Mouse (Mus musculus) embryonic facial prominence, embryonic 14.5 days (tissue): Measurements from ENCODE around the gene Pnrc2. TPM values are rescaled to one million over a fixed set of nuclear protein-coding genes. Genes with fewer than 3 reads are reported as not detected.

Experiments
- ATAC-seq: fragments of 200-750 bp; cut with Nextera tagmentation; 2 replicates; pipeline ENCODE4 v1.8.0; 2017; ENCODE audit warnings: low read depth, moderate number of reproducible peaks, moderate TSS enrichment
- DNase-seq: peaks from one replicate; pipeline ENCODE4 v3.0.0-alpha.2; 2015; ENCODE audit warnings: low spot score
- H3K27ac ChIP-seq: fragments of 300-500 bp; sonication (generic); replicated peaks from 2 replicates; pipeline ENCODE4 v1.5.1; 2014; ENCODE audit warnings: low read depth, mild to moderate bottlenecking, low read length, moderate library complexity
- H3K27me3 ChIP-seq: fragments of 300-500 bp; sonication (generic); replicated peaks from 2 replicates; pipeline ENCODE4 v1.6.1; 2014; ENCODE audit warnings: low read length; ENCODE audit not compliant: control insufficient read depth, insufficient read depth
- H3K36me3 ChIP-seq: fragments of 300-500 bp; sonication (generic); 2 replicates; pipeline ENCODE4 v1.6.1; 2014; ENCODE audit warnings: low read length, mixed read lengths; ENCODE audit not compliant: control insufficient read depth, insufficient read depth
- H3K4me1 ChIP-seq: fragments of 300-500 bp; sonication (generic); 2 replicates; pipeline ENCODE4 v1.6.1; 2014; ENCODE audit warnings: antibody characterized with exemption, low read length; ENCODE audit not compliant: control insufficient read depth, insufficient read depth
- H3K4me2 ChIP-seq: fragments of 300-500 bp; sonication (generic); 2 replicates; pipeline ENCODE4 v1.6.1; 2014; ENCODE audit warnings: low read depth, mild to moderate bottlenecking, low read length, moderate library complexity, mixed read lengths
- H3K4me3 ChIP-seq: fragments of 300-500 bp; sonication (generic); 2 replicates; pipeline ENCODE4 v1.5.1; 2014; ENCODE audit warnings: low read depth, mild to moderate bottlenecking, low read length
- H3K9ac ChIP-seq: fragments of 300-500 bp; sonication (generic); 2 replicates; pipeline ENCODE4 v1.6.1; 2014; ENCODE audit warnings: low read depth, mild to moderate bottlenecking, low read length, moderate library complexity, mixed read lengths
- H3K9me3 ChIP-seq: fragments of 300-500 bp; sonication (generic); 2 replicates; pipeline ENCODE4 v1.6.1; 2016; ENCODE audit warnings: low read length; ENCODE audit not compliant: control insufficient read depth
- WGBS: fragments of 180-500 bp; shearing (Covaris S2); extraction: QIAGEN DNeasy Blood & Tissue Kit; methylation state at CpG from one replicate; pipeline ENCODE4 v1.1.7; 2014; 5-methylcytosine and 5-hydroxymethylcytosine counted together
- polyA plus RNA-seq: library from polyadenylated mRNA; unstranded; fragments of >200 nt; fragmentation: Nextera tagmentation; extraction: Ambion mirVana; gene quantifications from 2 replicates; pipeline ENCODE4 v1.2.1, GENCODE M21; 2014

Pnrc2 gene
- polyA plus RNA-seq, 1 experiment from 2014 or later = 162 TPM

- no peak for ATAC-seq
- no peak overlapping the region for H3K4me2 ChIP-seq
- H3K36me3 ChIP-seq = no peaks in the 10 kb centered on the region
- no peak overlapping the region for H3K4me3 ChIP-seq
- H3K4me1 ChIP-seq = peaks cover 8% of the 10 kb centered on the region; the same call in 1 of the 2 replicates
- H3K27ac ChIP-seq = no peak overlapping the region
- no peak overlapping the region for H3K9ac ChIP-seq
- H3K27me3 ChIP-seq = no peaks in the 10 kb centered on the region
- no peak for DNase-seq
- no peaks in the 10 kb centered on the region for H3K9me3 ChIP-seq
- WGBS = 80% methylated on average over 4 of the region's 4 CpGs
Measured at GRCm38 (mm10) chr4:135886184-135886583, 12.5 kb upstream of the Pnrc2 start.

DNA sequence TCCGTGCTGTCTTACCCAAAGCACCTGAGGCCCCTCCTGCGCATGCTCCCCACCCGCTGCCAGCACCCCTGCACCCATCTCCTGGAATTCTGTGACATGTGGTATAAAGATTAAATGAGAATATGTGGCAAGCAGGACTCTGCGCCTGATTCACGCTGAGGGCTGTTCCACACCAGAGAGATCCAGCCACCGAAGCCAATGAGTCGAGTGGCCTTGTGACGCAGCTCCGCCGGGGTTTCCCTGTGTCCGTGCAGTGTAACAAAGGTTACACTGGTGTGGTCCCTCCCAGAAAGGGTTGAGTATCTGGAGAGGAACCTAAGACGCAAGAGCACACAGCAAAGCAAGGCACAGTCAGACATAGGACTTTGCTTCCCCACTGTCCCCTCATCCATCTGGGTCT is 12.0 kb upstream of the Pnrc2 start:
- Histone ChIP-seq H3K4me1 (peaks cover 8% of the 10 kb centered on the region; the same call in 1 of the 2 replicates), H3K4me3 (no peak overlapping the region), H3K9ac (no peak overlapping the region), H3K36me3 (no peaks in the 10 kb centered on the region), H3K27me3 (no peaks in the 10 kb centered on the region), H3K4me2 (no peak overlapping the region), H3K9me3 (no peaks in the 10 kb centered on the region), H3K27ac (no peak overlapping the region)
- no peak for ATAC-seq
- WGBS = 88% methylated on average over 12 of the region's 12 CpGs
- DNase-seq = no peak

GRCm38 (mm10) chr4:135884531-135884930 is 10.9 kb upstream of the Pnrc2 start:
- Histone ChIP-seq H3K4me3 (no peak overlapping the region), H3K4me2 (no peak overlapping the region), H3K36me3 (no peaks in the 10 kb centered on the region), H3K4me1 (peaks cover 8% of the 10 kb centered on the region; the same call in 1 of the 2 replicates), H3K9me3 (no peaks in the 10 kb centered on the region), H3K27ac (no peak overlapping the region), H3K27me3 (no peaks in the 10 kb centered on the region), H3K9ac (no peak overlapping the region)
- WGBS = 32% methylated on average over 6 of the region's 6 CpGs
- ATAC-seq (no peak), DNase-seq (no peak)

DNA sequence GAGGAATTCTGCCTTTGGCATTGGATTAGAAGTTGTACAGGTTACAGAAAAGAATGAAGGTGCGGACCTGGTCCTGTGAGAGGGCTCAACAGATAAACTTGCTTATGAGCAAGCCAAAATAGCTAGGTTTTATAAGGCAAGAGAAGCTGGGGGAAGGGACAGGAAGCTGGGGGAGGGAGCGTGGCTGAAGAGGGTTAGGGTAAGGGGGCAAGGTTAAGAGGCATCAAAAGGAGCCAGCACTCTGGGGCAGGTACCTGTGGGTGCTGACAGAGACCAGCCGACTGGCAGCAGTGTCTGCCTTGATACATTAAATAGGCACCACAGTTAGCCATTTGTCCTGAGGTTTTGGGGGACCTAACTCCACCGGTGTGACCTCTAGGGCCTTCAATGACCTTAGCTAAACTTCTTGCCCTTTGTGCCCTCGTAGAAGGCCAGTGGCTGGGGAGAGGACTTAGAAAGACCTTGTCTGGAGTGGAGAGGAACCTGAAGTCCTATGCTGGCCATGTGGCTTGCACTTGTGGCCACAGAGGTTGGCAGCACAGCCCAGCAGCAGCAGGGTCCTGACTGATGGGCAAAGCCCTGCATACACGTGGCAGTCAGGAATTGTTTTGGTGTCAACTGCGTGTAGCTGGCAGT is 10.3 kb upstream of the Pnrc2 start:
- Histone ChIP-seq H3K9ac (no peak overlapping the region), H3K4me1 (peaks cover 8% of the 10 kb centered on the region; the same call in 1 of the 2 replicates), H3K4me2 (no peak overlapping the region), H3K9me3 (no peaks in the 10 kb centered on the region), H3K27ac (no peak overlapping the region), H3K27me3 (no peaks in the 10 kb centered on the region), H3K4me3 (no peak overlapping the region), H3K36me3 (no peaks in the 10 kb centered on the region)
- WGBS = 37% methylated on average over 7 of the region's 7 CpGs
- no peak for ATAC-seq
- no peak for DNase-seq

DNA sequence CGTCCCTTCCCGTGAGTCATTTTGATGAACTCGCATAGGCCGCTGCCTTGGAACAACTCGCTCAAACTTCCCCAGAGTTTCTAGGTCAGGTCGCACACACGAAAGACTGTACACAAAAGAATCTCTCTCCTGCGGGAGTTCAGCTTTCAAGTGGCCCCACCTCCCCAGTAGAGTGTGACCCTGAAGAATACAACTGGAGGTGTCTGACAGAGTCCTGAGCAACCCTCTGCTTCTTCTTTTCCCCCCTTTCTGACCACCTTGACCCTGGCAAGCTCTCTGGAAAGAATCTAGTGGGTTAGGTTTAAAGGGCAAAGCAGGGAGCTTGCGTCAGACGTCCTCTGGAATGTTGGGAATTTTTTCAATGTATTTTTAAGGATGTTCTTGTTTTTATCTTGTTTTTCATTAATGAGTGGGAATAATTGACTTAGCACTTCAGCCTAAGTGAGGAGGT is 9.8 kb upstream of the Pnrc2 start:
- Histone ChIP-seq H3K27ac (no peak overlapping the region), H3K4me2 (no peak overlapping the region), H3K27me3 (no peaks in the 10 kb centered on the region), H3K4me3 (no peak overlapping the region), H3K36me3 (no peaks in the 10 kb centered on the region), H3K9me3 (no peaks in the 10 kb centered on the region), H3K4me1 (peaks cover 8% of the 10 kb centered on the region; the same call in 1 of the 2 replicates), H3K9ac (no peak overlapping the region)
- DNase-seq (no peak), ATAC-seq (no peak)
- 43% methylated on average over 10 of the region's 10 CpGs for WGBS

GRCm38 (mm10) chr4:135882023-135882422 is 8.4 kb upstream of the Pnrc2 start:
- Histone ChIP-seq H3K9me3 (no peaks in the 10 kb centered on the region), H3K4me2 (no peak overlapping the region), H3K27ac (no peak overlapping the region), H3K4me1 (peaks cover 9% of the 10 kb centered on the region), H3K4me3 (no peak overlapping the region), H3K27me3 (no peaks in the 10 kb centered on the region), H3K9ac (no peak overlapping the region), H3K36me3 (no peaks in the 10 kb centered on the region)
- WGBS = 71% methylated on average over 6 of the region's 6 CpGs
- DNase-seq = no peak
- no peak for ATAC-seq

DNA sequence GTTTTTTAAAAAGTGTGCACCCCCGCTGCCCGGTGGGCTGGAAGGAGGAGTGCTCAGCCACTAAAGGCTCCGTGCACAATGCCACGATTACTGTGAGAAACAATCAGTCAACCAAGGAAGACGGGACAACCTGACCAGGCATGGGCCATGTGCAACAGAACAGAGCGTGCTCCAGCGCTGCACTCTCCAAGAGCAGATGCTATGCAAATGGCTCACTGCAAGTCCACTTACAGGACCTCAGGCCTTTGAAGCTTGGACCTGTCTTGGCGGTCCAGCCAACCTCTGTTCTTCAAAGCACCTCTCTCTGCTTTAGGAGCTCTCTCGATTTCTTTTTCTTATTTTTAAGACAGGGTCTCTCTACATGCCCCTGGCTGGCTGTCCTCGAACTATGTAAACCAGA is 6.9 kb upstream of the Pnrc2 start:
- ATAC-seq (no peak), DNase-seq (no peak)
- 86% methylated on average over 10 of the region's 10 CpGs for WGBS
- H3K36me3 ChIP-seq = no peaks in the 10 kb centered on the region
- no peak overlapping the region for H3K4me2 ChIP-seq
- no peak overlapping the region for H3K9ac ChIP-seq
- no peak overlapping the region for H3K27ac ChIP-seq
- H3K4me1 ChIP-seq = peaks cover 24% of the 10 kb centered on the region
- H3K9me3 ChIP-seq = no peaks in the 10 kb centered on the region
- no peak overlapping the region for H3K4me3 ChIP-seq
- no peaks in the 10 kb centered on the region for H3K27me3 ChIP-seq

DNA sequence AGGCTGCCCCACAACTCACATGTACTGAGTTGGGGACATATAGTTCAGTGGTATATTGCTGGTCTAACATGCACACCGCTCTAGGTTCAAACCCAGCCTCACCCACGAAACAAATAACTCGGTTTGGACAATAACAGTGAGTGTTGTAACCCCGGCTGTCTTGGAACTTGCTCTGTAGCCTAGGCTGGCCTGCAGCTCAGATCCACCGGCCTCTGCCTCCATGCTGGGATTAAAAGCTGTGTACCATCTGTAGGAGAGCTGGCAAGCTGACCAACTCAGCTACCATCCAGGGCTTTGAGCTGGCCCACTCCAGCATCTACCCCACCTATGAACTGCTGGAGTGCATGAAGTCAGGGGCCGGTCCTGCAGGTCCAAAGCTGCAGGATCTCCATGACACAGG is 6.4 kb upstream of the Pnrc2 start:
- ATAC-seq (no peak), DNase-seq (no peak)
- no peak overlapping the region for H3K4me2 ChIP-seq
- no peaks in the 10 kb centered on the region for H3K36me3 ChIP-seq
- 97% methylated on average over 6 of the region's 6 CpGs for WGBS
- no peak overlapping the region for H3K9ac ChIP-seq
- H3K9me3 ChIP-seq = no peaks in the 10 kb centered on the region
- no peaks in the 10 kb centered on the region for H3K27me3 ChIP-seq
- H3K4me3 ChIP-seq = no peak overlapping the region
- H3K27ac ChIP-seq = no peak overlapping the region
- H3K4me1 ChIP-seq = peaks cover 29% of the 10 kb centered on the region

- no peaks in the 10 kb centered on the region for H3K9me3 ChIP-seq
- H3K27me3 ChIP-seq = no peaks in the 10 kb centered on the region
- peaks cover 31% of the 10 kb centered on the region for H3K4me1 ChIP-seq
- no peak overlapping the region for H3K27ac ChIP-seq
- no peak for ATAC-seq
- no peaks in the 10 kb centered on the region for H3K36me3 ChIP-seq
- no peak for DNase-seq
- no peak overlapping the region for H3K9ac ChIP-seq
- no peak overlapping the region for H3K4me3 ChIP-seq
- 24% methylated on average over 6 of the region's 6 CpGs for WGBS
- no peak overlapping the region for H3K4me2 ChIP-seq
Measured at GRCm38 (mm10) chr4:135879021-135879420, 5.4 kb upstream of the Pnrc2 start.
